Mouse (Mus musculus): ENCODE results near the gene Smarca4.

- TF ChIP-seq CTCF (IDR thresholded peaks at IDR 0.05; ENCODE audit: low read depth, low read length), result 0 out of 2 replicates have a peak, but pooled peaks have one; percentile 3
- peak; percentile 66 for TF ChIP-seq POLR2A (IDR thresholded peaks at IDR 0.05; ENCODE audit: extremely low read depth, insufficient read depth, low read length)
These were observed 105.1 kb downstream of the Smarca4 start for GRCm38 (mm10) chr9:21721036-21721435.

All from liver, adult 2 months (tissue).